Mouse (Mus musculus): Measurements from ENCODE around the gene Cstf3. TPM values are rescaled to one million over a fixed set of nuclear protein-coding genes. Genes with fewer than 3 reads are reported as not detected.
"Not testable (repeated sequence)": the region's sequence is repeated elsewhere in the genome, so short reads cannot be mapped to it uniquely, and the experiment has no call there.

Gene Cstf3
- polyA plus RNA-seq (2012; rRNA removed): 42.8 and 43.4 TPM in 2 replicates

DNA sequence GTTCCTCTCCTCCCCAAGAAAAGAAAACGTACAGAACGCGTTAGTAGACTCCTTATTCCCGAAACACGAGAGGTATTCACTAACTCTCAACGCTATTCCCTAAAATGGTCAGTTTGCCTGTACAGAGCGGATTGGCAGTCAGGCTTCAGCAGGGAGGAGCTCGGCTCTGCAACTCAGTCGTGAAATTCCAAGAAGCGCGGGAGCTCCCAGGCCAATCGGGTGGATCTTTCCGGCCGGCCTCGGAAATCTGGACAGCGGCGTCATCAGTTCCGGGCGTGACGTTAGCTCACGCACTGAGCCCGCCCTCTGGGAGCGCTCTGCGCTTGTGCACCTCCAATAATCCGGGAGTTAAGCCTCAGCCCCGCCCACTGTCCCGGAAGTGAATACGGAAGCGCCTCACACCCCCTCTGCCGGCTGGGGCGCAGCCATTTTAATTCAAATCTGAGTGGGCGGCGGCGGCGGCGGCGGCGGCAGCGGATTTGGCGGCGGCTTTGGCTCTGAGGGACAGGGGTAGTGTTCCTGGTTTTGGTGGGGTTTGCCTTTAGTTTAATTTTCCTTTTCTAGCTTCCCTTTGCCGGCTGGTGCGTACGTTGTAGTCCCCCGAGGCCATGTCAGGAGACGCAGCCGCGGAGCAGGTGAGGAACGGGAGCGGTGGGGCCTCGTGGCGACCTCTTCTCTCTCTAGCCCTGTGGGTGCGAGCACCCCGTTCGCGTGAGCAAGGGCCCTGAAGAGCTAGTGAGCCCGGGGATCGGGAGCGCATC is at the start of gene Cstf3:
TSS of gene Cstf3 (plus strand) at position 456 of the 761 bp plus-strand sequence.
- DNase-seq (ENCODE audit: extremely low spot score in 1 of 2, low spot score in 1 of 2): peak; percentile 99 to 100

DNA sequence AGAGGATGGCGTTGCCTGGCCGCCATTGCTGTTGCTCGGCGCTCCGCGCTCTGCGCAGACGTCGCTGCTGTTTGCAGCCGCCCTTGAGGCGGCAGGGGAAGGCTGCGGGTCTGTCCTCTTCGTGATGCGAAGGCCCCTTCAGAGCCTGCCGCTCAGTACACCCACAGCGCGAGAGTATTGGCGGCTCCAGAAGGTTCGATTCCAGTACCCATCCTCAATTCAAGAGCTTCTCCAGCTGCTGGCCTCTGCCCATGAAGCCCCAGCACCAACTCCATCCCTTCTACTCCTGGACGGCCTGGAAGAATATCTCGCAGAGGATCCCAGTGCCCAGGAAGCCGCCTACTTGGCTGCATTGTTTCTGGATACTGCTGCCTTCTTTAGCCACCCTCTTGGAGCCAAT is 33.6 kb upstream of the Cstf3 start:
- DNase-seq (ENCODE audit: extremely low spot score in 1 of 2, low spot score in 1 of 2): not testable (repeated sequence)

DNA sequence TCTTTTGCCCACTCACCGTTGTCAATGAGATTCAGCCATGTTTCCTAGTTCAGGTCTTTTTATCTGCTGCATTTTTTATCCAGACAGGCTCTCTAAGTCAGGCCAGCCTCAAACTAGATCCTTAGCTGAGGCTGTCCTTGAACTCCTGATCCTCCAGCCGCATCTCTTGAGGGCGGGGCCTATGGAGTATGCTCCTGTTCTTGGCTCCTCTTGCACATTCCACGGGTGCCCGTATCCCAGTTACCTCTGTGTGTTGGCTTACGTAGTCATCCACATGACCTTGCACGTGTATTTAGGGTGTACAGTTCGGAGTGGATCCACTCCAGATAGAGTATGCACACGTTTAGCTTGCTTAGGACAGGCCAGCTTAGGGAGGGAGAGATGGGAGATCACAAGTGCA is 32.6 kb upstream of the Cstf3 start:
- no peak for DNase-seq (ENCODE audit: extremely low spot score in 1 of 2, low spot score in 1 of 2)

DNA sequence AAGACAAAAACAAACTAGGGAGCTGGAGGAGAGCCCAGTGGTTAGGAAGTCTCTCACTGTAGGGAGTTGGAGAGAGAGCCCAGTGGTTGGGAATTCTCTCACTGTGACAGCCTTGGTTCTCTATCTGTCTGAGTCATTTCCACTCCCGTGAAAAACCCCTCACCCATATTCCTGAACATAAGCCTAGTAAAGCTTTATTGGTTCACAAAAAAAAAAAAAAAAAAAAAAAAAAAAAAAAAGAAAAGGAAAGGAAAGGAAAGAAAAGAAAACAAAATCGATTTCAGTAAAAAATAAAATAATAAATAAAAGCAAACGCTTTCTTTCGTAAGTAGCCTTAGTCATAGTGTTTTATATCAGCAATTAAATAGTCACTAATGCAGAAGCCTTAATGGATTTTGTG is 32.0 kb upstream of the Cstf3 start:
- no peak for DNase-seq (ENCODE audit: extremely low spot score in 1 of 2, low spot score in 1 of 2)

- no peak for DNase-seq (ENCODE audit: extremely low spot score in 1 of 2, low spot score in 1 of 2)
These were observed 31.4 kb upstream of the Cstf3 start for GRCm38 (mm10) chr2:104558938-104559337.

GRCm38 (mm10) chr2:104559591-104560380 is 30.5 kb upstream of the Cstf3 start:
- DNase-seq (ENCODE audit: extremely low spot score in 1 of 2, low spot score in 1 of 2): no peak

DNA sequence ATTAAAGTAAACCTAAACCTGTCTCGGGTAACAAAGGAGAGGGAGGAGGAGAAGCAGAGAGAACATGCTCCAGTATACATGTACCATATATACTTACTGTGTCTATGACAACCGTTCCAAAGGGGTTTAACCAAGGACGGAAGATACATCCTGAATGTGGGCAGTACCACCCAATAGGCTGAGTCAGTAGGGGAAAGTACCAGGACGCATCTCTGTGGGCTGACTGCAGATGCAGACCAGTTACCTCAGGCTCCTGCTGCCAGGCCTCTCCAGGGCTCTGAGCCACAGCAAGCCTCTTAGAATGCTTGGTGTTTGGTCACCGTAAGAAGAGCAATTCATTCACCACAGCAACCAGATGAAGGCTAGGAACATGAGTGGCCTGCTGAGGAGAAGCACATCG is 28.9 kb upstream of the Cstf3 start:
- peak in 1 of 2 experiments; percentile 12 for DNase-seq (ENCODE audit: extremely low spot score in 1 of 2, low spot score in 1 of 2)

DNA sequence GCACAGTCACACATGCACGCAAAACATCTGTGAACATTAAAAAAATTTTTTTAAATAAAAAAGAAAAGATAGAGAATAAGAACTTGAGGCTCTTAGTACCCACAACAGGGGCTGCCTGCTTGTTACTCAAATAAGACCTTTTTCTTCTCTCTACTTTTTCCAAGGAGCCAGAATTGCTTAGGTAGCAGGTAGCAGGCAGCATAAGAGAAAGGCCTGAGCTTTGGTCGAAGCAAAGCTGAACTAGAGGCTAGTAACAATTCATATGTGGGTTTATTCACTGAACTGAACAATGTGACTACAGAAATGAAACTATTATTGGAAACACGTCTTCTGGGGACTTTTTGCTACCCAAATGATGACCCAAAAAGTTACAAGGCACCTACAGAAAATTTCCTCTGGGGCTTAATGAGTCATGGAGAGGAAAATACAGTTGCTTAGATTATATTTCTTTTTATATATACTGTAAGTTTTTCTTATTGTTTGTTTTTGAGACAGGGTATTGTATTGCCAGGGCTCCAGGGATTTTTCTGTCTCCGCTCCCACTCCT is 28.3 kb upstream of the Cstf3 start:
- DNase-seq (ENCODE audit: extremely low spot score in 1 of 2, low spot score in 1 of 2): no peak

GRCm38 (mm10) chr2:104572066-104572465 is 18.3 kb upstream of the Cstf3 start:
- no peak for DNase-seq (ENCODE audit: extremely low spot score in 1 of 2, low spot score in 1 of 2)

GRCm38 (mm10) chr2:104576216-104576615 is 14.1 kb upstream of the Cstf3 start:
- no peak for DNase-seq (ENCODE audit: extremely low spot score in 1 of 2, low spot score in 1 of 2)

- no peak for DNase-seq (ENCODE audit: extremely low spot score in 1 of 2, low spot score in 1 of 2)
These were observed 12.3 kb upstream of the Cstf3 start for GRCm38 (mm10) chr2:104578021-104578420.

GRCm38 (mm10) chr2:104578836-104579604 is 11.3 kb upstream of the Cstf3 start:
- DNase-seq (ENCODE audit: extremely low spot score in 1 of 2, low spot score in 1 of 2): no peak

- no peak for DNase-seq (ENCODE audit: extremely low spot score in 1 of 2, low spot score in 1 of 2)
These were observed 10.4 kb upstream of the Cstf3 start for GRCm38 (mm10) chr2:104579784-104580446.

DNA sequence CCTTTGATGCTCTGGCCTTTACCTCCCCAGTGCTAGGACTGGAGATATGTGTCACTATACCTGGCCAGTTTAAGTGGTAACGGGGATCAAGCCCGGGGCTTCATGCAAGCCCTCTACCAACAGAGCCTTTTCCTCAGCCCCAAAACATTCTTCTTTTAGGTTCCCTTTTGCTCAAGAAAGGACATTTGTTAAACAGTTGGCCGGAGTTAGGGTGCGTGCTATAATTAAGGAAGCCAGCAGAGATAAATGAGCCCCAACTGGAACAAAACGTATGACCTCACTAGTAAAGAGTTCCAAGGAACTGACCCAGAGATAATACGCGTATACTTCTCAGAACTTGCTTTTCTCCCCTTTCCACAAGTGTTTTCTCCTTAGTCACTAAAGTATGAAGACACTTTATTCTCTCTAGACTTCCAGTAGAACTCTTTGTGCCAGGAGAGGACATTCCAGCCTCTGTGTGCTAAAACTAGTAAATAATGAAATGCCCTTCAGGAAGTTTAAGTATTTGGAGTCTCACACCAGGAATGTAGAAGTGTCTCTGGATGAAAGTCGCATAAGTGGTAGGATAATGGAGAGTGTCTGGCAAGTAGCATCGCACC is 8.9 kb upstream of the Cstf3 start:
- DNase-seq (ENCODE audit: extremely low spot score in 1 of 2, low spot score in 1 of 2): no peak

GRCm38 (mm10) chr2:104583032-104583431 is 7.3 kb upstream of the Cstf3 start:
- no peak for DNase-seq (ENCODE audit: extremely low spot score in 1 of 2, low spot score in 1 of 2)

- DNase-seq (ENCODE audit: extremely low spot score in 1 of 2, low spot score in 1 of 2): no peak
These were observed 6.1 kb upstream of the Cstf3 start for GRCm38 (mm10) chr2:104584226-104584625.

- peak in 1 of 2 experiments; percentile 57 for DNase-seq (ENCODE audit: extremely low spot score in 1 of 2, low spot score in 1 of 2)
These were observed 4.7 kb upstream of the Cstf3 start for GRCm38 (mm10) chr2:104585645-104586044.

DNA sequence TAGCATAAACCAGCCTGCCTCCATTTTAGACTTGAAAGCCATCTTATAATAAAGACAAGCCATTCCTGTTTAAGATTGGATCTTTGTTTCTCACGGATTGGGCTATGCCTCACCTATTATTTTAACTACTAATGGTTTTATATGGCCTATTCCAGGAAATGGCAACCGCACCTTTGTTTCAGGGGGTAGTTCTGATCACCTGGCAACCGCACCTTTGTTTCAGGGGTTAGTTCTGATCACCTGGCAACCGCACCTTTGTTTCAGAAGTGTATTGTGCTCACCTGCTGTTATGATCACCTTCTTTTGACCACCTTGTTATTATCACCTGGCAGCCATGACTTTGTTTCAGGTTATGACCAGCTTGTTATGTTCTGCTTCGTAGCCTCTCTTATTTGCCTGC is 1.8 kb upstream of the Cstf3 start:
- DNase-seq (ENCODE audit: extremely low spot score in 1 of 2, low spot score in 1 of 2): no peak

DNA sequence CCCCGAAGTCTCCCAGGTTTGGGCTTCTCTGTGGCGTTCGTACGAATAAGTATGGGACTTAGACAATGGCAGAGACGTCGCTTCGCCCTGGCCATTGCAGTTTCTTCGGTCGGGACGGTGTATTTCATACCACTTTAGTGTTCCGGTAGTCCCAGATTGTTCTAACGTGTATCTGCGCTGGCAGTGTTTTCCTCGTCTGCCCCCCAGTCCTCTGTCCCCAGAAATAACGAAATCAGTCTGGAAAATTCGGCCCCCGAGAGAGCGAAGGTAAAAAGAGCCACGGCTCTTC is 450 bp downstream of the Cstf3 start:
- DNase-seq (ENCODE audit: extremely low spot score in 1 of 2, low spot score in 1 of 2): peak in 1 of 2 experiments; percentile 22

GRCm38 (mm10) chr2:104591141-104591540 is 818 bp downstream of the Cstf3 start:
- DNase-seq (ENCODE audit: extremely low spot score in 1 of 2, low spot score in 1 of 2): no peak

Measured in frontal cortex, adult 2 months (tissue).